Mouse (Mus musculus): Measurements from ENCODE around the gene Ears2. TPM values are rescaled to one million over a fixed set of nuclear protein-coding genes. Genes with fewer than 3 reads are reported as not detected.

Ears2 gene
- polyA plus RNA-seq, 1 experiment from 2014 or later = 8.3 TPM

- WGBS (ENCODE audit: insufficient replicate concordance) = 38% methylated on average over 2 of the region's 2 CpGs
- H3K27me3 ChIP-seq (ENCODE audit: insufficient read depth, low read length) = no peaks in the 10 kb centered on the region
- no peak overlapping the region for H3K27ac ChIP-seq (ENCODE audit: low read depth)
- H3K9me3 ChIP-seq (ENCODE audit: low read length) = no peaks in the 10 kb centered on the region
- DNase-seq (no peak), ATAC-seq (peak; percentile 44; the same call in 1 of the 2 replicates)
- TF ChIP-seq EP300 (IDR thresholded peaks at IDR 0.05; ENCODE audit: low read depth) = peak; percentile 10; the same call in 1 of the 2 replicates
- TF ChIP-seq CTCF (IDR thresholded peaks at IDR 0.05; ENCODE audit: low read depth) = no peak
- no peak overlapping the region for H3K9ac ChIP-seq (replicated peaks)
- 0 out of 2 replicates have a peak, but pooled peaks cover 10% of the 10 kb centered on the region for H3K4me1 ChIP-seq (ENCODE audit: insufficient read depth)
- H3K36me3 ChIP-seq (replicated peaks; ENCODE audit: insufficient read depth, low read length) = peaks cover 9% of the 10 kb centered on the region; the same call in 1 of the 2 replicates
- H3K4me3 ChIP-seq (ENCODE audit: low read depth, low read length) = no peak overlapping the region
- no peak overlapping the region for H3K4me2 ChIP-seq (ENCODE audit: low read depth, low read length)
These were observed 20.2 kb downstream of the Ears2 start for GRCm38 (mm10) chr7:122046813-122047212.

GRCm38 (mm10) chr7:122045711-122046110 lies 21.4 kb downstream of the Ears2 start:
- no peaks in the 10 kb centered on the region for H3K27me3 ChIP-seq (ENCODE audit: insufficient read depth, low read length)
- H3K36me3 ChIP-seq (replicated peaks; ENCODE audit: insufficient read depth, low read length) = 0 out of 2 replicates have a peak, but pooled peaks cover 9% of the 10 kb centered on the region
- TF ChIP-seq CTCF (IDR thresholded peaks at IDR 0.05; ENCODE audit: low read depth) (no peak), EP300 (IDR thresholded peaks at IDR 0.05; ENCODE audit: low read depth) (no peak)
- no peaks in the 10 kb centered on the region for H3K9me3 ChIP-seq (ENCODE audit: low read length)
- no peak overlapping the region for H3K27ac ChIP-seq (ENCODE audit: low read depth)
- no peak for ATAC-seq
- 57% methylated on average over 1 of the region's 1 CpGs for WGBS (ENCODE audit: insufficient replicate concordance)
- H3K4me3 ChIP-seq (ENCODE audit: low read depth, low read length) = no peak overlapping the region
- no peak overlapping the region for H3K4me2 ChIP-seq (ENCODE audit: low read depth, low read length)
- H3K9ac ChIP-seq (replicated peaks) = no peak overlapping the region
- DNase-seq = no peak
- H3K4me1 ChIP-seq (ENCODE audit: insufficient read depth) = 0 out of 2 replicates have a peak, but pooled peaks cover 10% of the 10 kb centered on the region

GRCm38 (mm10) chr7:122045181-122045634 lies 21.9 kb downstream of the Ears2 start:
- Histone ChIP-seq H3K27ac (ENCODE audit: low read depth) (no peak overlapping the region), H3K4me2 (ENCODE audit: low read depth, low read length) (no peak overlapping the region), H3K9me3 (ENCODE audit: low read length) (no peaks in the 10 kb centered on the region), H3K27me3 (ENCODE audit: insufficient read depth, low read length) (no peaks in the 10 kb centered on the region), H3K9ac (replicated peaks) (no peak overlapping the region), H3K4me3 (ENCODE audit: low read depth, low read length) (no peak overlapping the region), H3K36me3 (replicated peaks; ENCODE audit: insufficient read depth, low read length) (0 out of 2 replicates have a peak, but pooled peaks cover 9% of the 10 kb centered on the region), H3K4me1 (ENCODE audit: insufficient read depth) (0 out of 2 replicates have a peak, but pooled peaks cover 10% of the 10 kb centered on the region)
- 74% methylated on average over 4 of the region's 4 CpGs for WGBS (ENCODE audit: insufficient replicate concordance)
- TF ChIP-seq CTCF (IDR thresholded peaks at IDR 0.05; ENCODE audit: low read depth) = no peak
- no peak for TF ChIP-seq EP300 (IDR thresholded peaks at IDR 0.05; ENCODE audit: low read depth)
- ATAC-seq (no peak), DNase-seq (no peak)

- H3K4me3 ChIP-seq (ENCODE audit: low read depth, low read length) = no peak overlapping the region
- WGBS (ENCODE audit: insufficient replicate concordance) = 86% methylated on average over 8 of the region's 8 CpGs
- H3K4me2 ChIP-seq (ENCODE audit: low read depth, low read length) = no peak overlapping the region
- no peak overlapping the region for H3K9ac ChIP-seq (replicated peaks)
- no peaks in the 10 kb centered on the region for H3K27me3 ChIP-seq (ENCODE audit: insufficient read depth, low read length)
- DNase-seq (no peak), ATAC-seq (no peak)
- no peak overlapping the region for H3K27ac ChIP-seq (ENCODE audit: low read depth)
- H3K9me3 ChIP-seq (ENCODE audit: low read length) = no peaks in the 10 kb centered on the region
- TF ChIP-seq EP300 (IDR thresholded peaks at IDR 0.05; ENCODE audit: low read depth) (no peak), CTCF (IDR thresholded peaks at IDR 0.05; ENCODE audit: low read depth) (no peak)
- H3K4me1 ChIP-seq (ENCODE audit: insufficient read depth) = 0 out of 2 replicates have a peak, but pooled peaks cover 10% of the 10 kb centered on the region
- H3K36me3 ChIP-seq (replicated peaks; ENCODE audit: insufficient read depth, low read length) = peaks cover 14% of the 10 kb centered on the region
These were observed 23.0 kb downstream of the Ears2 start for GRCm38 (mm10) chr7:122044106-122044505.

- no peak overlapping the region for H3K4me2 ChIP-seq (ENCODE audit: low read depth, low read length)
- ATAC-seq = no peak
- peaks cover 4% of the 10 kb centered on the region; the same call in 1 of the 2 replicates for H3K36me3 ChIP-seq (replicated peaks; ENCODE audit: insufficient read depth, low read length)
- no peaks in the 10 kb centered on the region for H3K9me3 ChIP-seq (ENCODE audit: low read length)
- no peak overlapping the region for H3K9ac ChIP-seq (replicated peaks)
- WGBS (ENCODE audit: insufficient replicate concordance) = 12% methylated on average over 2 of the region's 2 CpGs
- no peak overlapping the region for H3K4me3 ChIP-seq (ENCODE audit: low read depth, low read length)
- no peak overlapping the region for H3K27ac ChIP-seq (ENCODE audit: low read depth)
- TF ChIP-seq EP300 (IDR thresholded peaks at IDR 0.05; ENCODE audit: low read depth) (no peak), CTCF (IDR thresholded peaks at IDR 0.05; ENCODE audit: low read depth) (peak; percentile 61)
- no peaks in the 10 kb centered on the region for H3K27me3 ChIP-seq (ENCODE audit: insufficient read depth, low read length)
- no peaks in the 10 kb centered on the region for H3K4me1 ChIP-seq (ENCODE audit: insufficient read depth)
- DNase-seq = no peak
These were observed 32.7 kb downstream of the Ears2 start for GRCm38 (mm10) chr7:122034348-122034747.

GRCm38 (mm10) chr7:122033371-122033770 lies 33.7 kb downstream of the Ears2 start:
- Histone ChIP-seq H3K36me3 (replicated peaks; ENCODE audit: insufficient read depth, low read length) (0 out of 2 replicates have a peak, but pooled peaks cover under 1% of the 10 kb centered on the region), H3K4me3 (ENCODE audit: low read depth, low read length) (no peak overlapping the region), H3K4me1 (ENCODE audit: insufficient read depth) (no peaks in the 10 kb centered on the region), H3K4me2 (ENCODE audit: low read depth, low read length) (no peak overlapping the region), H3K9me3 (ENCODE audit: low read length) (no peaks in the 10 kb centered on the region), H3K9ac (replicated peaks) (no peak overlapping the region), H3K27ac (ENCODE audit: low read depth) (no peak overlapping the region), H3K27me3 (ENCODE audit: insufficient read depth, low read length) (no peaks in the 10 kb centered on the region)
- TF ChIP-seq CTCF (IDR thresholded peaks at IDR 0.05; ENCODE audit: low read depth) = no peak
- no peak for TF ChIP-seq EP300 (IDR thresholded peaks at IDR 0.05; ENCODE audit: low read depth)
- ATAC-seq (no peak), DNase-seq (no peak)
- 38% methylated on average over 3 of the region's 3 CpGs for WGBS (ENCODE audit: insufficient replicate concordance)
